Mouse (Mus musculus) hindbrain, embryonic 15.5 days (tissue): Measurements from ENCODE around the gene Rere. TPM values are rescaled to one million over a fixed set of nuclear protein-coding genes. Genes with fewer than 3 reads are reported as not detected.

ENCODE experiments used
- ATAC-seq: fragments of 200-750 bp; cut with Nextera tagmentation; 2 replicates; pipeline ENCODE4 v1.8.0; 2017; ENCODE audit warnings: low read depth, moderate number of reproducible peaks, moderate TSS enrichment; ENCODE audit not compliant: low FRiP score
- H3K27ac ChIP-seq: fragments of 300-500 bp; sonication (generic); replicated peaks from 2 replicates; pipeline ENCODE4 v1.5.1; 2015; ENCODE audit warnings: mild to moderate bottlenecking, inconsistent platforms
- H3K27me3 ChIP-seq: fragments of 300-500 bp; sonication (generic); 2 replicates; pipeline ENCODE4 v1.6.1; 2015; ENCODE audit warnings: control low read depth, inconsistent platforms
- H3K36me3 ChIP-seq: fragments of 300-500 bp; sonication (generic); 2 replicates; pipeline ENCODE4 v1.6.1; 2015; ENCODE audit warnings: control low read depth, inconsistent platforms
- H3K4me1 ChIP-seq: fragments of 300-500 bp; sonication (generic); replicated peaks from 2 replicates; pipeline ENCODE4 v1.6.1; 2015; ENCODE audit warnings: control low read depth, inconsistent platforms
- H3K4me2 ChIP-seq: fragments of 300-500 bp; sonication (generic); 2 replicates; pipeline ENCODE4 v1.6.1; 2015; ENCODE audit warnings: moderate library complexity, mild to moderate bottlenecking, inconsistent platforms
- H3K4me3 ChIP-seq: fragments of 300-500 bp; sonication (generic); 2 replicates; pipeline ENCODE4 v1.5.1; 2015; ENCODE audit warnings: mild to moderate bottlenecking, inconsistent platforms
- H3K9ac ChIP-seq: fragments of 300-500 bp; sonication (generic); 2 replicates; pipeline ENCODE4 v1.6.1; 2015; ENCODE audit warnings: inconsistent platforms
- H3K9me3 ChIP-seq: fragments of 300-500 bp; sonication (generic); 2 replicates; pipeline ENCODE4 v1.6.1; 2016; ENCODE audit warnings: control low read depth, inconsistent platforms
- WGBS: fragments of 180-500 bp; shearing (Covaris S2); methylation state at CpG from one replicate; pipeline ENCODE4 v1.1.7; 2015; 5-methylcytosine and 5-hydroxymethylcytosine counted together
- polyA plus RNA-seq: library from polyadenylated mRNA; unstranded; fragments of >200 nt; fragmentation: Nextera tagmentation; extraction: Ambion mirVana; gene quantifications from 2 replicates; pipeline ENCODE4 v1.2.1, GENCODE M21; 2015

The Rere gene
- polyA plus RNA-seq, 1 experiment from 2014 or later = 32.5 TPM

- no peak overlapping the region for H3K4me3 ChIP-seq
- H3K36me3 ChIP-seq = no peaks in the 10 kb centered on the region
- H3K27ac ChIP-seq = no peak overlapping the region
- H3K9me3 ChIP-seq = no peaks in the 10 kb centered on the region
- H3K27me3 ChIP-seq = no peaks in the 10 kb centered on the region
- H3K4me2 ChIP-seq = no peak overlapping the region
- ATAC-seq = no peak
- H3K9ac ChIP-seq = no peak overlapping the region
- peaks cover 8% of the 10 kb centered on the region for H3K4me1 ChIP-seq
- 95% methylated on average over 7 of the region's 7 CpGs for WGBS
Measured at GRCm38 (mm10) chr4:150294870-150295269, 13.4 kb downstream of the Rere start.

DNA sequence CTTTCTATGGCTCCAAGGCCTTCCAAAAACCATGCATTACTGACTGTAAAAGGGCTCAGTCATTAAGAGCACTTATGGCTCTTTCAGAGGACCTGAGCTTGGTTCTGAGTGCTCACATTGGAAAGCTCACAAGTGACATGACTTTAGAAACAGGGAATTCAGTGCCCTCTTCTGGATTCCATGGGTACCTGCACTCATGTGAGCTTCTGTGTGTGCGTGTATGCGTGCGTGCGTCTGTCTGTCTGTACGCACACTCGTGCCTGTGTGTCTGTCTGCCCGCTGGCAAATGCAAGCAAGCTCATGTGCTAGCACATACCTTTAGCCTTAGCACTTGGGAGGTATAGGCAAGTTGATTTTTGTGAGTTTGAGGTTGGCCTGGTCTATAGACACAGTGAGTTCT is 14.5 kb downstream of the Rere start:
- no peaks in the 10 kb centered on the region for H3K36me3 ChIP-seq
- H3K4me2 ChIP-seq = no peak overlapping the region
- H3K4me1 ChIP-seq = peaks cover 5% of the 10 kb centered on the region; the same call in 1 of the 2 replicates
- no peaks in the 10 kb centered on the region for H3K9me3 ChIP-seq
- no peak overlapping the region for H3K9ac ChIP-seq
- ATAC-seq = no peak
- H3K27me3 ChIP-seq = no peaks in the 10 kb centered on the region
- no peak overlapping the region for H3K4me3 ChIP-seq
- no peak overlapping the region for H3K27ac ChIP-seq
- 97% methylated on average over 7 of the region's 7 CpGs for WGBS

DNA sequence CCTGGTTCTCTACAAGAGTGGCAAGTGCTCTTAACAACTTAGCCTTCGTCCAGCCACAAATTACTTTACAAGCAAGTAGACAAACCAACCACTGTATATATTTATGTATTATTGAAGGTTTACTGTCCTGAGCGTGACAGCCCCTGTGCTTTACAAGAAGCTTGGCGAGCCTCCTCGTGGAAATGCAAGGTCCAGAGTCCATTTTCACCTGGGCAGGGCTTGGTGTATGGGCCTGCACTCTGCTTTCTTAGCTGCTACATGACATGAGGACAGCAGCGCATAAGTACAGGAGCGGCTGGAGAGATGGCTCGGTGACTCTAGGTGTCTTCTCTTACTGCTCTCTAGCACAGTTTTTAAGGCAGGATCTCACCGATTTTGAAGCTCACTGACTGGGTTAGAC is 21.3 kb downstream of the Rere start:
- Histone ChIP-seq H3K4me1 (peaks cover 16% of the 10 kb centered on the region; the same call in 1 of the 2 replicates), H3K36me3 (no peaks in the 10 kb centered on the region), H3K4me2 (no peak overlapping the region), H3K27ac (no peak overlapping the region), H3K27me3 (no peaks in the 10 kb centered on the region), H3K9me3 (no peaks in the 10 kb centered on the region), H3K9ac (no peak overlapping the region), H3K4me3 (no peak overlapping the region)
- ATAC-seq = no peak
- 95% methylated on average over 8 of the region's 8 CpGs for WGBS

DNA sequence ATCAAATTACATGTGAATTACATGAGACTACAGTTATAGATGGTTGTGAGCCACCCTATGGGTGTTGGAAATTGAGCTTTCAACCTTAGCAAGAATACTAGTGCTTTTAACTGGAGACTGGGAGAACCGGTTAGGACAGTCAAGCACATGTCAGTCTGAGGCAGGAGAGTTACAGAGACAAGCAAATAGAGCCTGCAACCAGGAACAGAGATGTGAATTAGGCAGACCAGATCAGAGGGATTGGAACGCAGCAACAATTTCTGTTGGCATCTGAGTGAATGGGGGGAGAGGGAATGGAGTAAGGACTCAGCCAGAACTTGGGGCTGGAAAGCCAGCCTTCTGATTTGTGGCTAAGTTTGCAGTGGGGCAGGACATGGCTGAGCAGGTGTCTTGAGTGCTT is 25.3 kb downstream of the Rere start:
- Histone ChIP-seq H3K27me3 (no peaks in the 10 kb centered on the region), H3K9me3 (no peaks in the 10 kb centered on the region), H3K27ac (no peak overlapping the region), H3K36me3 (no peaks in the 10 kb centered on the region), H3K4me2 (no peak overlapping the region), H3K4me1 (peaks cover 38% of the 10 kb centered on the region), H3K9ac (no peak overlapping the region), H3K4me3 (no peak overlapping the region)
- no peak for ATAC-seq
- WGBS = 61% methylated on average over 2 of the region's 2 CpGs

DNA sequence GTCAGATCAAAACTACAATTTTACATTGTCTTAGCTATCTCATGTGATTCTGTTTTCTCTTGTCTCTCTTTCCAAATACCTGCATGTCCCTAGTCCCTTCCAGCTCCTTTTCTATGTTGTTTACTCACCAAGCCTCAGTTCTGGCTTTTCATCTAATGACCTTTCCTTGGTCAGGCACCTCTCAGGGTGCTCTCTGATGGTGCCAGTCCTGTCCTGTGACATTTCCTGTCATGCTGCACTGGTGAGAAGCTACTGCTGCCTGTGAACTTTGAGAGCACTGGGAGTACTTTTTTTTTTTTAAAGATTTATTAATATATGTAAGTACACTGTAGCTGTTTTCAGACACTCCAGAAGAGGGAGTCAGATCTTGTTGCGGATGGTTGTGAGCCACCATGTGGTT is 25.8 kb downstream of the Rere start:
- Histone ChIP-seq H3K27me3 (no peaks in the 10 kb centered on the region), H3K9ac (no peak overlapping the region), H3K4me3 (no peak overlapping the region), H3K27ac (no peak overlapping the region), H3K4me2 (no peak overlapping the region), H3K36me3 (no peaks in the 10 kb centered on the region), H3K9me3 (no peaks in the 10 kb centered on the region), H3K4me1 (peaks cover 38% of the 10 kb centered on the region)
- no peak for ATAC-seq
- WGBS = 93% methylated on average over 1 of the region's 1 CpGs

DNA sequence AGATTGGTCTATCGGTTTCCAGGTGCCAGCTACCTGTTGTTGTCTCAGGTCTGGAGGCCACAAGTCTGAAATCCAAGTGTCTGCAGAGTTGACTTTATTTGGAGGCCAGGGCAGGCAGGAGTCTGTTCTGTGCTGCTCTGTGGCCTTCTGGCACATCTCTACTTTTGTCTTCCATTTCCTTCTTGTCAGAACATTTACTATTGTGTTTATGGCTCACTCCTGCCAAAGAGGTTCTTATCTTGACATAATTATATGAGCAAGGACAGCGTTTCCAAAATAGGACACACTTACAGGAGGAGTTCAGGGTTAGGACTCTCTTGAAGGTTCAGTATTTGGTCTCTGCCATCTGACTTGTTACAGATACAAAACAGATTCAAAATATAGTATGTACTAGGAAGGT is 30.0 kb downstream of the Rere start:
- Histone ChIP-seq H3K27ac (no peak overlapping the region), H3K4me2 (no peak overlapping the region), H3K9ac (no peak overlapping the region), H3K4me1 (peaks cover 39% of the 10 kb centered on the region), H3K36me3 (no peaks in the 10 kb centered on the region), H3K4me3 (no peak overlapping the region), H3K9me3 (no peaks in the 10 kb centered on the region), H3K27me3 (no peaks in the 10 kb centered on the region)
- ATAC-seq = no peak
- WGBS = 89% methylated on average over 2 of the region's 2 CpGs

DNA sequence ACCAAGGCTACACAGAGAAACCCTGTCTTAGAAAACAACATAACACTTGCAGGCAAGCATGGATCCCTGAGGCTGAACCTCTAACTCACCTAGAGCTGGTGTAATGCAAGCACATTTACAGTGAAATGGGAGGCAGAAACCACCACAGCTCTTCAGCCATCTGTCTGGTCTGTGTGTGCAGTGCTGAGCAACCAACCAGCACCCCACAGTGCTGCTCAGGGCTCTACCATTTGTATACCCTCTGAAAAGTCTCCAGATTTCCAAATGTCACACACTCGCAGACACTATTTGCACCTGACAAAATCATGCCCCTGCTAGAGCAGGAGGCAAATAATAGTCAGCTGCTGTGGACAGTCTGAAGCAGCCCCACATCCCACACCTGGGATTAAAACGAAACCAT is 31.2 kb downstream of the Rere start:
- no peak overlapping the region for H3K27ac ChIP-seq
- no peak overlapping the region for H3K4me2 ChIP-seq

DNA sequence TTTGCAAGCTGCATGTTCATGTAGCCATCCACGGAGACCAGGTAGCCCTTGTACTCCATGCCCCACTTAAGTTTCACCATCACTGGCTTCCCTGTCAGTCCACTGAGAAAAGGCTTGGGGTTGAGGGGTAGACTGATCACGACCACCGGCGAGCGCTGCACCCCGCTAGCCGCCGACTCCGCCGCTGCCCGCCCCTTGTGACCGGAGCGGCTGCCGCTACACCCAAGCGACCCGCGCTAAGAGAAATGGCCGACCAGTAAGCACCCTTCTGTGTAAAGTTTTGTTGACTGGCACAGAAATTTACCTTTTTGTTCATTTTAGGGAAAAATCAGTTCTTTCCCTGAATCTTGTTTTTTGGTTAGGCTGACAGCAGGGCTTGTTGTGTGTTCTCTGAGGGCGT is 33.9 kb downstream of the Rere start:
- WGBS = 97% methylated on average over 19 of the region's 19 CpGs
- H3K4me1 ChIP-seq = peaks cover 26% of the 10 kb centered on the region
- no peaks in the 10 kb centered on the region for H3K9me3 ChIP-seq
- no peak overlapping the region for H3K4me2 ChIP-seq
- no peaks in the 10 kb centered on the region for H3K36me3 ChIP-seq
- H3K4me3 ChIP-seq = no peak overlapping the region
- no peak overlapping the region for H3K27ac ChIP-seq
- H3K9ac ChIP-seq = no peak overlapping the region
- no peaks in the 10 kb centered on the region for H3K27me3 ChIP-seq
- no peak for ATAC-seq

More for the DNA sequence above, 31.2 kb downstream of the Rere start:
- 0 out of 2 replicates have a peak, but pooled peaks have one; percentile 55 for ATAC-seq
- Histone ChIP-seq H3K9ac (no peak overlapping the region), H3K9me3 (no peaks in the 10 kb centered on the region), H3K36me3 (no peaks in the 10 kb centered on the region), H3K4me1 (peaks cover 33% of the 10 kb centered on the region), H3K4me3 (no peak overlapping the region), H3K27me3 (no peaks in the 10 kb centered on the region)
- 74% methylated on average over 2 of the region's 2 CpGs for WGBS

DNA sequence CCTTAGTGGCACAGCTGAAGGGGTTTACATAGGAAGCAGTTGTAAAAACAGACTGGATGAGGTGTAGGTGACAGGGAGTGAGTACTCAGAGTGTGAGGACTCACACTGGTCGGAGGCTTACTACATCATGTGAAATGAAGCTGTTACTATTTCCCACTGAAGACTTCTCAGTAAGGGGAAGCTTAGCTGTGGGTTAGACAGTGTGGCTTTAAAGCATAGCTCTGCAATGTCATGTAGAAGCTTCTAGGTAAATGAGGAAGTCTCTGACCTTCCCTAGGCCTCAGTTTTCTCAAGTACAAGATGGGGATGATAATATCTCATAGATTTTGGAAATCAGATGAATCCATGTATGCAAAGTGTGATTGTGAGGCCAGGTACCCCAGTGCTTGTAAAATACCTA is 35.1 kb downstream of the Rere start:
- Histone ChIP-seq H3K4me2 (no peak overlapping the region), H3K36me3 (no peaks in the 10 kb centered on the region), H3K4me1 (peaks cover 24% of the 10 kb centered on the region), H3K27ac (no peak overlapping the region), H3K9me3 (no peaks in the 10 kb centered on the region), H3K27me3 (no peaks in the 10 kb centered on the region), H3K9ac (no peak overlapping the region), H3K4me3 (no peak overlapping the region)
- ATAC-seq = no peak
- 93% methylated on average over 1 of the region's 1 CpGs for WGBS

DNA sequence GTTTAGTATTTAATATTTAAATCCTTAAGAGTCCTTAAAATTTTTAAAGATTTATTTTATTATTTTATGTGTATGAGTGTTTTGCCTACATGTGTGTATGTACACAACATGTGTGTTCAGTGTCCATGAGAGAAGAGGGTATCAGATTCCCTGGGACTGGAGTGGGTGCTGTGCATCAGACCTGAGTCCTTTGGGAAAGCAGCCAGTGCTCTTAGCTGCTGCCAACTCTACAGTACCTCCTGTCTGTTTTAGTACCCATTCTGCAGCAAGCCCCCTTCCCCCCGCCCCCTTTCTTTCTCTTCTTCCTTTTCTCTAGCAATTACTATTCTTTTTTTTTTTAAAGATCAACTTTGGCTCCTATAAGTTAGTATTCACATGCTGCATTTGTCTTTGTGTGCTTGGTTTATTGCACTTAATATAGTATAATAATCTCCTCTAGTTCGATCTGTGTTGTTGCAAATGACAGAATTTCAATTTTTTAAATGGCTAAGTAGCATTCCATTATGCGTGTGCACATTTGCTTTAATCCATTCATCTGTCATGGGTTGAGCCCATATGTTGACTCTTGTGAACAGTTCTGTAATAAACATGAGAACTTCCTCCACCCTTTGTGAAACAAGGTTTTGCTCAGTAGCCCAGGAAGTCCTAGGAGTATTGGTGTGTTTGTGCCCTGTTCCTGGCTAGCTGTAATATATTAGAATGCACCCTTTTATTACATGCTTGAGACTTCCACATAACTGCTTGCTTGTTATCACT is 43.8 kb downstream of the Rere start:
- WGBS = 66% methylated on average over 3 of the region's 3 CpGs
- no peaks in the 10 kb centered on the region for H3K27me3 ChIP-seq

DNA sequence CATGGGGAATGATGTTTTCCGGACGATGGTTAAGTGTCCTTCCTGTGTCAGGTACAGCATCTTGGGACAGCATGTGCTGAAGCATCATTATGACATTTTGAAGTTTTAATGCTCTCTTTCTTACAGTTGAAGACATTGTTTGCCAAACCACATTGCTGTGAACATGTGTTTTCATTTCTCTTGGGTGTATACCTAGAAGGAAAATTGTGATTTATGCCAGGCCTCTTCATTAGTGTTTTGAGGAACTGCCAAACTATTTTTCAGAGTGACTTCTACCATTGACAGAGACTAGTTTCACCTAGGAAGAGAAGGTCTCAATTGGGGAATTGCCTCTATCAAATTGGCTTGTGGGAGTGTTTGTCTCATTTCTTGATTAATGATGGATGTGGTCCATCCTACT is 44.6 kb downstream of the Rere start:
- Histone ChIP-seq H3K36me3 (no peaks in the 10 kb centered on the region), H3K4me1 (peaks cover 31% of the 10 kb centered on the region), H3K27ac (no peak overlapping the region), H3K4me2 (no peak overlapping the region), H3K27me3 (no peaks in the 10 kb centered on the region), H3K9me3 (no peaks in the 10 kb centered on the region), H3K9ac (no peak overlapping the region), H3K4me3 (no peak overlapping the region)
- WGBS = 77% methylated on average over 2 of the region's 2 CpGs
- no peak for ATAC-seq

More for the DNA sequence above, 43.8 kb downstream of the Rere start:
- no peak overlapping the region for H3K9ac ChIP-seq
- ATAC-seq = no peak
- no peak overlapping the region for H3K4me2 ChIP-seq
- H3K9me3 ChIP-seq = no peaks in the 10 kb centered on the region
- H3K36me3 ChIP-seq = no peaks in the 10 kb centered on the region
- no peak overlapping the region for H3K4me3 ChIP-seq
- H3K27ac ChIP-seq = no peak overlapping the region
- peaks cover 33% of the 10 kb centered on the region for H3K4me1 ChIP-seq

DNA sequence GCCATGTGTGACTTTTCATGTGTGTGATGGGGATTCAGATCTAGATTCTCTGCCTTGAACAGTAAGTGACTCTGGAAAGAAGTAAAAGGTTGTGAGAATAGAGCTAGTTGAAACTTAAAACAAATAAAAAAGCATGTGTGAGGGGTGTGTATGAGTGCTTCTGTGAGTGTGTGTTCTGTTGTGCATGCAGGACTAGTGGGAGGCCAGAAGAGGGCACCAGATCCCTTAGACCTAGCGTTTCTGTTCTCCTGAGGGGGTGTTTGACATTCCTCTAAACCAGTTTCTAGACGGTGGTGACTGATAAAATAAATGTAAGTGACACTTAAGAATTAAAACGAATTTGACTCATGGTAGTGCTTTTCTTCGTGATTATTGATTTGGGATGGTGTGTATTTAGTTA is 46.0 kb downstream of the Rere start:
- no peaks in the 10 kb centered on the region for H3K36me3 ChIP-seq
- ATAC-seq = no peak
- WGBS = 86% methylated on average over 4 of the region's 4 CpGs

More for the DNA sequence above, 46.0 kb downstream of the Rere start:
- Histone ChIP-seq H3K4me2 (no peak overlapping the region), H3K9me3 (no peaks in the 10 kb centered on the region), H3K9ac (no peak overlapping the region), H3K27me3 (no peaks in the 10 kb centered on the region), H3K27ac (no peak overlapping the region), H3K4me3 (no peak overlapping the region), H3K4me1 (peaks cover 32% of the 10 kb centered on the region)
